10 mouse cellular contexts compared by ENCODE assay signal in genomic region chr10:68127604-68128256, GRCm38 (mm10).
DNase-seq lines count a peak whose midpoint lies in the region; ATAC-seq lines count a peak whose summit lies in the region.
"Had no signal": no experiment of that assay in that cellular context is flagged by ENCODE, and none has a peak within 500 bp of the region (broad histone marks: within the 10 kb centered on the region; RNA-seq: fewer than 3 reads in every experiment).

No protein-coding gene starts in this region.

- peak overlapping the region; percentile 24 for H3K4me2 ChIP-seq in heart, embryonic 14.5 days (ENCODE audit: low read length)
- H3K4me2 ChIP-seq in lung, embryonic 15.5 days = no peak overlapping the region
- peak overlapping the region; percentile 44 for H3K4me2 ChIP-seq in heart, embryonic 16.5 days (ENCODE audit: low read depth, low read length)
- no peak overlapping the region for H3K4me2 ChIP-seq in stomach, embryonic 15.5 days
- H3K4me2 ChIP-seq: hindbrain, embryonic 15.5 days had no signal

- WGBS in heart, embryonic 14.5 days = 36% methylated on average over 6 of the region's 6 CpGs
- WGBS in lung, embryonic 15.5 days = 45% methylated on average over 6 of the region's 6 CpGs
- 38% methylated on average over 6 of the region's 6 CpGs for WGBS in heart, embryonic 16.5 days
- WGBS in stomach, embryonic 15.5 days = 54% methylated on average over 6 of the region's 6 CpGs

- intact Hi-C loops in heart, postnatal 14 days (cut with DNase I) = loop anchor here (5.0 kb wide), 1 partner anchor 35 kb away; no protein-coding TSS in a partner anchor

- no peaks in the 10 kb centered on the region for H3K27me3 ChIP-seq in heart, embryonic 14.5 days (ENCODE audit: control insufficient read depth, insufficient read depth, low read length)
- H3K27me3 ChIP-seq in lung, embryonic 15.5 days = no peaks in the 10 kb centered on the region
- H3K27me3 ChIP-seq in heart, embryonic 16.5 days (ENCODE audit: control insufficient read depth, insufficient read depth, low read length) = no peaks in the 10 kb centered on the region
- H3K27me3 ChIP-seq in stomach, embryonic 15.5 days (replicated peaks) = no peaks in the 10 kb centered on the region
- H3K27me3 ChIP-seq: hindbrain, embryonic 15.5 days had no signal

- peaks cover 53% of the 10 kb centered on the region for H3K36me3 ChIP-seq in heart, embryonic 14.5 days (ENCODE audit: control insufficient read depth, insufficient read depth, low read length)
- peaks cover 22% of the 10 kb centered on the region for H3K36me3 ChIP-seq in lung, embryonic 15.5 days
- H3K36me3 ChIP-seq in heart, embryonic 16.5 days (ENCODE audit: control insufficient read depth, insufficient read depth) = peaks cover 29% of the 10 kb centered on the region
- H3K36me3 ChIP-seq in stomach, embryonic 15.5 days = peaks cover 8% of the 10 kb centered on the region; the same call in 1 of the 2 replicates

- H3K27ac ChIP-seq in heart, embryonic 14.5 days (replicated peaks in 1 of 2; ENCODE audit: control insufficient read depth in 1 of 2, insufficient read depth in 1 of 2, low read depth in 2 of 2, low read length in 2 of 2) = peak overlapping the region; percentile 66 to 70; a peak in 3 of 4 replicates
- H3K27ac ChIP-seq in lung, embryonic 15.5 days = peak overlapping the region; percentile 80
- H3K27ac ChIP-seq in heart, embryonic 16.5 days (ENCODE audit: low read length) = peak overlapping the region; percentile 90
- H3K27ac ChIP-seq in stomach, embryonic 15.5 days = peak overlapping the region; percentile 5; the same call in 1 of the 2 replicates
- H3K27ac ChIP-seq: hindbrain, embryonic 15.5 days; midbrain, embryonic 10.5 days had no signal

- no peak overlapping the region for H3K4me3 ChIP-seq in heart, embryonic 14.5 days (ENCODE audit: control insufficient read depth in 1 of 2, insufficient read depth in 1 of 2, low read depth in 1 of 2, low read length in 2 of 2)
- no peak overlapping the region for H3K4me3 ChIP-seq in lung, embryonic 15.5 days
- H3K4me3 ChIP-seq in heart, embryonic 16.5 days (ENCODE audit: low read length) = no peak overlapping the region
- H3K4me3 ChIP-seq in stomach, embryonic 15.5 days (replicated peaks) = no peak overlapping the region
- H3K4me3 ChIP-seq: hindbrain, embryonic 15.5 days; midbrain, embryonic 10.5 days had no signal

- no peak overlapping the region for H3K9ac ChIP-seq in heart, embryonic 14.5 days (ENCODE audit: low read length)
- no peak overlapping the region for H3K9ac ChIP-seq in lung, embryonic 15.5 days
- no peak overlapping the region for H3K9ac ChIP-seq in heart, embryonic 16.5 days (ENCODE audit: low read length)
- no peak overlapping the region for H3K9ac ChIP-seq in stomach, embryonic 15.5 days
- H3K9ac ChIP-seq: hindbrain, embryonic 15.5 days had no signal

- H3K9me3 ChIP-seq in heart, embryonic 14.5 days (ENCODE audit: control insufficient read depth, low read length) = no peaks in the 10 kb centered on the region
- H3K9me3 ChIP-seq in lung, embryonic 15.5 days = no peaks in the 10 kb centered on the region
- no peaks in the 10 kb centered on the region for H3K9me3 ChIP-seq in heart, embryonic 16.5 days (replicated peaks; ENCODE audit: control insufficient read depth, low read length)
- H3K9me3 ChIP-seq in stomach, embryonic 15.5 days = no peaks in the 10 kb centered on the region
- H3K9me3 ChIP-seq: hindbrain, embryonic 15.5 days; midbrain, embryonic 10.5 days had no signal

- no peak for ATAC-seq in heart, embryonic 14.5 days (ENCODE audit: insufficient number of reproducible peaks, insufficient read depth, low FRiP score, low read depth)
- ATAC-seq in lung, embryonic 15.5 days (ENCODE audit: borderline replicate concordance, extremely low read depth, low FRiP score, low TSS enrichment) = peak; percentile 19; the same call in 1 of the 2 replicates
- ATAC-seq in heart, embryonic 16.5 days (replicated peaks; ENCODE audit: extremely low read depth, insufficient read depth, low FRiP score) = no peak
- ATAC-seq in stomach, embryonic 15.5 days (ENCODE audit: insufficient read depth, low FRiP score, low read depth) = peak; percentile 76

- no peak for DNase-seq in heart, postnatal 14 days
- DNase-seq in lung, postnatal 4 days = no peak
- DNase-seq in cerebellum, adult 8-10 months = no peak
- DNase-seq: cerebellum, postnatal 14 days had no signal

- H3K4me1 ChIP-seq in heart, embryonic 14.5 days (ENCODE audit: control insufficient read depth in 2 of 2, insufficient read depth in 2 of 2, low read length in 2 of 2) = peaks cover 7 to 55% of the 10 kb centered on the region in 2 experiments; a peak in 3 of 4 replicates
- peaks cover 61% of the 10 kb centered on the region for H3K4me1 ChIP-seq in lung, embryonic 15.5 days
- H3K4me1 ChIP-seq in heart, embryonic 16.5 days (ENCODE audit: control insufficient read depth, insufficient read depth, low read length) = peaks cover 61% of the 10 kb centered on the region
- H3K4me1 ChIP-seq in stomach, embryonic 15.5 days = 0 out of 2 replicates have a peak, but pooled peaks cover 7% of the 10 kb centered on the region

Comparison
In these comparisons a context has a peak if more than half of its experiments do, and no peak if none do; other contexts are left out.
1. ATAC-seq: peak in lung, embryonic 15.5 days (single experiment) and stomach, embryonic 15.5 days (single experiment); none in heart, embryonic 14.5 days (single experiment) and heart, embryonic 16.5 days (single experiment).
2. H3K27ac ChIP-seq: peak in every context shown above with its lines; median percentile 90 in heart, embryonic 16.5 days; 80 in lung, embryonic 15.5 days; 68 in heart, embryonic 14.5 days; 5 in stomach, embryonic 15.5 days.
3. H3K4me2 ChIP-seq: peak in heart, embryonic 14.5 days (single experiment) and heart, embryonic 16.5 days (single experiment); none in lung, embryonic 15.5 days (single experiment) and stomach, embryonic 15.5 days (single experiment).